Mouse (Mus musculus): ENCODE data around the gene Endou. TPM values are rescaled to one million over a fixed set of nuclear protein-coding genes. Genes with fewer than 3 reads are reported as not detected.

Gene Endou
- polyA plus RNA-seq, 1 experiment from 2014 or later, result 0.22 TPM

DNA sequence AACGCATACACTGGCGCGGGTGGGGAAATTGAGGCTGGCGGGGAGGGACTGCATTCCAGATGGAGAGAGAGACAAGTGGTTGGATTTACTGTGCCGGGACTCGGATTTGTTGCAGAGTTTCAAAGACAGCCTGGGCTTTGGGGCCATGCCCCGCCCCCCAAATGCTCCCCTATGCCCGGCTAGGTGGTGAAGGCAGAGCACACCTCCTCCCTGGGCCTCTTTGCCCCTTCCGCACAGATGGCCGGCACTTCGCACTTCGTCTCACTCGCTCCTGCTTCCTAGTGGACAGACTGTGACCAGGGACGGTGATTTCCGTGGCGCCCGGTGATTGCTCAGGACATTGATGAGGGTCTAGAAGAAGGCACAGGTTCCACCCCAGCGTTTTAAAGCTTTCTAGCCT is 37.1 kb upstream of the Endou start:
- peak overlapping the region; percentile 69 for H3K9ac ChIP-seq (ENCODE audit: low read depth, low read length)
- H3K27me3 ChIP-seq (replicated peaks; ENCODE audit: control insufficient read depth, insufficient read depth, low read length), result peaks cover 11% of the 10 kb centered on the region; the same call in 1 of the 2 replicates
- WGBS, result 1% methylated on average over 18 of the region's 18 CpGs
- peak; percentile 42 for ATAC-seq
- H3K36me3 ChIP-seq (ENCODE audit: control insufficient read depth, insufficient read depth, low read length), result no peaks in the 10 kb centered on the region
- H3K27ac ChIP-seq (ENCODE audit: low read length), result peak overlapping the region; percentile 61
- no peaks in the 10 kb centered on the region for H3K9me3 ChIP-seq (ENCODE audit: control insufficient read depth, low read length)
- H3K4me3 ChIP-seq (ENCODE audit: low read length), result peak overlapping the region; percentile 62
- H3K4me2 ChIP-seq (ENCODE audit: low read depth, low read length), result peak overlapping the region; percentile 99
- peaks cover 24% of the 10 kb centered on the region for H3K4me1 ChIP-seq (ENCODE audit: control insufficient read depth, insufficient read depth, low read length)

- Histone ChIP-seq H3K9ac (ENCODE audit: low read depth, low read length) (peak within 1 kb of the TSS; percentile 69), H3K4me2 (ENCODE audit: low read depth, low read length) (peak within 1 kb of the TSS; percentile 99), H3K27me3 (replicated peaks; ENCODE audit: control insufficient read depth, insufficient read depth, low read length) (peaks cover 11% of the 10 kb centered on the region; the same call in 1 of the 2 replicates), H3K27ac (ENCODE audit: low read length) (peak within 1 kb of the TSS; percentile 61), H3K4me3 (ENCODE audit: low read length) (peak within 1 kb of the TSS; percentile 62), H3K4me1 (ENCODE audit: control insufficient read depth, insufficient read depth, low read length) (peaks cover 18% of the 10 kb centered on the region), H3K36me3 (ENCODE audit: control insufficient read depth, insufficient read depth, low read length) (no peaks in the 10 kb centered on the region), H3K9me3 (ENCODE audit: control insufficient read depth, low read length) (no peaks in the 10 kb centered on the region)
- peak; percentile 86 for ATAC-seq
- WGBS, result under 1% methylated on average over 44 of the region's 44 CpGs
These were observed 36.4 kb upstream of the Endou start, which contains the start of gene Rapgef3 for GRCm38 (mm10) chr15:97767280-97768186. Gene Rapgef3, minus strand, starts transcription at chr15:97767972.

- Histone ChIP-seq H3K4me1 (ENCODE audit: control insufficient read depth, insufficient read depth, low read length) (peaks cover 16% of the 10 kb centered on the region), H3K9me3 (ENCODE audit: control insufficient read depth, low read length) (no peaks in the 10 kb centered on the region), H3K4me3 (ENCODE audit: low read length) (peak overlapping the region; percentile 62), H3K27me3 (replicated peaks; ENCODE audit: control insufficient read depth, insufficient read depth, low read length) (peaks cover 11% of the 10 kb centered on the region; the same call in 1 of the 2 replicates), H3K27ac (ENCODE audit: low read length) (peak overlapping the region; percentile 37), H3K36me3 (ENCODE audit: control insufficient read depth, insufficient read depth, low read length) (no peaks in the 10 kb centered on the region), H3K4me2 (ENCODE audit: low read depth, low read length) (peak overlapping the region; percentile 99), H3K9ac (ENCODE audit: low read depth, low read length) (peak overlapping the region; percentile 69)
- no peak for ATAC-seq
- 16% methylated on average over 23 of the region's 23 CpGs for WGBS
These were observed 35.6 kb upstream of the Endou start for GRCm38 (mm10) chr15:97766594-97767279.

DNA sequence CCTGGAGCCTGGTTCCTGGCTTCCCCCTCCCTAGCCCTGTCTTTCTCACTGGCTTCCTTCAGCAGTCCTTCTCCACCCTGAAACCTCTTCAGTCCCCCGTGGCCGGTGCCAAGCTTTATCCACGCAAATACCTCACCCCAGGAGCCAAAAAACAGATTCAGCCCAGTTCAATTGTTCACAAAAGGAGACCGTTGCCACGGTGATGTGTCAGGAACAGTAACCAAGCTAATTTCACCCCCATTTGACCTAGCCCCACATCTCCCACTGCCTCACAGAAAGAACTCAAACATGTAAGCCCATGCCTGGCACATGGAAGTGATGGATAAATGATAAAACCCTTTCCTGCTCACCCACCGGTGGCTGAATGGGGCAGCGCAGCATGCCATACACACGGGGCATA is 35.1 kb upstream of the Endou start:
- H3K9me3 ChIP-seq (ENCODE audit: control insufficient read depth, low read length), result no peaks in the 10 kb centered on the region
- ATAC-seq, result no peak
- peaks cover 11% of the 10 kb centered on the region; the same call in 1 of the 2 replicates for H3K27me3 ChIP-seq (replicated peaks; ENCODE audit: control insufficient read depth, insufficient read depth, low read length)
- H3K4me1 ChIP-seq (ENCODE audit: control insufficient read depth, insufficient read depth, low read length), result peaks cover 18% of the 10 kb centered on the region
- no peaks in the 10 kb centered on the region for H3K36me3 ChIP-seq (ENCODE audit: control insufficient read depth, insufficient read depth, low read length)
- H3K9ac ChIP-seq (ENCODE audit: low read depth, low read length), result peak overlapping the region; percentile 69; the same call in 1 of the 2 replicates
- 28% methylated on average over 8 of the region's 8 CpGs for WGBS
- H3K4me2 ChIP-seq (ENCODE audit: low read depth, low read length), result peak overlapping the region; percentile 99
- peak overlapping the region; percentile 6; the same call in 1 of the 2 replicates for H3K27ac ChIP-seq (ENCODE audit: low read length)
- H3K4me3 ChIP-seq (ENCODE audit: low read length), result peak overlapping the region; percentile 62

- H3K4me1 ChIP-seq (ENCODE audit: control insufficient read depth, insufficient read depth, low read length), result peaks cover 18% of the 10 kb centered on the region
- ATAC-seq, result no peak
- WGBS, result 47% methylated on average over 13 of the region's 13 CpGs
- no peaks in the 10 kb centered on the region for H3K9me3 ChIP-seq (ENCODE audit: control insufficient read depth, low read length)
- no peak overlapping the region for H3K9ac ChIP-seq (ENCODE audit: low read depth, low read length)
- 0 out of 2 replicates have a peak overlapping the region, but pooled peaks have one; percentile 4 for H3K4me3 ChIP-seq (ENCODE audit: low read length)
- no peak overlapping the region for H3K27ac ChIP-seq (ENCODE audit: low read length)
- no peaks in the 10 kb centered on the region for H3K36me3 ChIP-seq (ENCODE audit: control insufficient read depth, insufficient read depth, low read length)
- peaks cover 11% of the 10 kb centered on the region; the same call in 1 of the 2 replicates for H3K27me3 ChIP-seq (replicated peaks; ENCODE audit: control insufficient read depth, insufficient read depth, low read length)
- 0 out of 2 replicates have a peak overlapping the region, but pooled peaks have one; percentile 25 for H3K4me2 ChIP-seq (ENCODE audit: low read depth, low read length)
These were observed 34.1 kb upstream of the Endou start for GRCm38 (mm10) chr15:97765090-97765794.

GRCm38 (mm10) chr15:97764532-97764931 is 33.4 kb upstream of the Endou start:
- ATAC-seq, result no peak
- no peak overlapping the region for H3K9ac ChIP-seq (ENCODE audit: low read depth, low read length)
- no peak overlapping the region for H3K27ac ChIP-seq (ENCODE audit: low read length)
- H3K4me2 ChIP-seq (ENCODE audit: low read depth, low read length), result no peak overlapping the region
- H3K4me3 ChIP-seq (ENCODE audit: low read length), result no peak overlapping the region
- no peaks in the 10 kb centered on the region for H3K9me3 ChIP-seq (ENCODE audit: control insufficient read depth, low read length)
- WGBS, result 61% methylated on average over 2 of the region's 2 CpGs
- peaks cover 18% of the 10 kb centered on the region for H3K4me1 ChIP-seq (ENCODE audit: control insufficient read depth, insufficient read depth, low read length)
- H3K27me3 ChIP-seq (replicated peaks; ENCODE audit: control insufficient read depth, insufficient read depth, low read length), result peaks cover 11% of the 10 kb centered on the region; the same call in 1 of the 2 replicates
- H3K36me3 ChIP-seq (ENCODE audit: control insufficient read depth, insufficient read depth, low read length), result no peaks in the 10 kb centered on the region

- Histone ChIP-seq H3K9me3 (ENCODE audit: control insufficient read depth, low read length) (no peaks in the 10 kb centered on the region), H3K4me3 (ENCODE audit: low read length) (no peak overlapping the region), H3K27me3 (replicated peaks; ENCODE audit: control insufficient read depth, insufficient read depth, low read length) (peaks cover 11% of the 10 kb centered on the region; the same call in 1 of the 2 replicates), H3K4me1 (ENCODE audit: control insufficient read depth, insufficient read depth, low read length) (peaks cover 18% of the 10 kb centered on the region), H3K9ac (ENCODE audit: low read depth, low read length) (no peak overlapping the region), H3K36me3 (ENCODE audit: control insufficient read depth, insufficient read depth, low read length) (no peaks in the 10 kb centered on the region), H3K4me2 (ENCODE audit: low read depth, low read length) (no peak overlapping the region), H3K27ac (ENCODE audit: low read length) (no peak overlapping the region)
- ATAC-seq, result no peak
- 67% methylated on average over 9 of the region's 9 CpGs for WGBS
These were observed 32.3 kb upstream of the Endou start for GRCm38 (mm10) chr15:97763256-97764049.

- Histone ChIP-seq H3K9me3 (ENCODE audit: control insufficient read depth, low read length) (no peaks in the 10 kb centered on the region), H3K27me3 (replicated peaks; ENCODE audit: control insufficient read depth, insufficient read depth, low read length) (peaks cover 11% of the 10 kb centered on the region; the same call in 1 of the 2 replicates), H3K4me3 (ENCODE audit: low read length) (no peak overlapping the region), H3K4me1 (ENCODE audit: control insufficient read depth, insufficient read depth, low read length) (peaks cover 14% of the 10 kb centered on the region), H3K36me3 (ENCODE audit: control insufficient read depth, insufficient read depth, low read length) (no peaks in the 10 kb centered on the region), H3K4me2 (ENCODE audit: low read depth, low read length) (no peak overlapping the region), H3K9ac (ENCODE audit: low read depth, low read length) (no peak overlapping the region), H3K27ac (ENCODE audit: low read length) (no peak overlapping the region)
- ATAC-seq, result no peak
- 61% methylated on average over 9 of the region's 9 CpGs for WGBS
These were observed 31.6 kb upstream of the Endou start for GRCm38 (mm10) chr15:97762733-97763132.
